Mouse (Mus musculus) kidney, postnatal 14 days (tissue): Measurements from ENCODE around the gene D430042O09Rik.
A peak's percentile ranks its signal among the peaks of the same experiment; 100 is the strongest.

Experiments used
- DNase-seq: peaks from one replicate; pipeline ENCODE4 v3.0.0; 2022; ENCODE audit warnings: mixed read lengths

D430042O09Rik gene

GRCm38 (mm10) chr7:125815733-125816132, 108.0 kb downstream of the D430042O09Rik start:
- DNase-seq = no peak

- peak; percentile 52 for DNase-seq
Measured at GRCm38 (mm10) chr7:125818301-125818712, 110.6 kb downstream of the D430042O09Rik start.

- no peak for DNase-seq
Measured at GRCm38 (mm10) chr7:125820233-125820632, 112.5 kb downstream of the D430042O09Rik start.

GRCm38 (mm10) chr7:125826425-125826824, 118.7 kb downstream of the D430042O09Rik start:
- no peak for DNase-seq

GRCm38 (mm10) chr7:125826887-125827286, 119.2 kb downstream of the D430042O09Rik start:
- DNase-seq = no peak

GRCm38 (mm10) chr7:125827420-125827819, 119.7 kb downstream of the D430042O09Rik start:
- peak; percentile 27 for DNase-seq

GRCm38 (mm10) chr7:125828561-125828960, 120.9 kb downstream of the D430042O09Rik start:
- no peak for DNase-seq

- no peak for DNase-seq
Measured at GRCm38 (mm10) chr7:125829121-125829666, 121.5 kb downstream of the D430042O09Rik start.

GRCm38 (mm10) chr7:125832767-125833166, 125.1 kb downstream of the D430042O09Rik start:
- no peak for DNase-seq

- DNase-seq = no peak
Measured at GRCm38 (mm10) chr7:125833471-125833870, 125.8 kb downstream of the D430042O09Rik start.

GRCm38 (mm10) chr7:125838078-125838742, 130.5 kb downstream of the D430042O09Rik start:
- DNase-seq = no peak

GRCm38 (mm10) chr7:125845611-125846010, 137.9 kb downstream of the D430042O09Rik start:
- no peak for DNase-seq

- no peak for DNase-seq
Measured at GRCm38 (mm10) chr7:125846866-125847527, 139.3 kb downstream of the D430042O09Rik start.

GRCm38 (mm10) chr7:125847528-125847866, 139.8 kb downstream of the D430042O09Rik start:
- DNase-seq = no peak

- DNase-seq = no peak
Measured at GRCm38 (mm10) chr7:125859564-125859963, 151.9 kb downstream of the D430042O09Rik start.

GRCm38 (mm10) chr7:125860421-125860820, 152.7 kb downstream of the D430042O09Rik start:
- DNase-seq = no peak

- DNase-seq = no peak
Measured at GRCm38 (mm10) chr7:125864026-125864425, 156.3 kb downstream of the D430042O09Rik start.

GRCm38 (mm10) chr7:125865234-125865633, 157.5 kb downstream of the D430042O09Rik start:
- DNase-seq = peak; percentile 18

GRCm38 (mm10) chr7:125868570-125868969, 160.9 kb downstream of the D430042O09Rik start:
- no peak for DNase-seq

- peak; percentile 24 for DNase-seq
Measured at GRCm38 (mm10) chr7:125871404-125872201, 163.9 kb downstream of the D430042O09Rik start.

GRCm38 (mm10) chr7:125872202-125872580, 164.5 kb downstream of the D430042O09Rik start:
- DNase-seq = peak; percentile 16

GRCm38 (mm10) chr7:125872874-125873273, 165.2 kb downstream of the D430042O09Rik start:
- DNase-seq = no peak

GRCm38 (mm10) chr7:125873971-125874495, 166.3 kb downstream of the D430042O09Rik start:
- no peak for DNase-seq
